Mouse (Mus musculus): ENCODE measurements at regions not wholly inside any gene's neighbourhood (a gene's known extent, or its start where the extent isn't known, plus 50 kb on each side); places are given as distances from the start of the nearest gene placed in this dataset.

GRCm38 (mm10) chr11:114257061-114257460 lies 190.2 kb upstream of the Sdk2 start:
- TF ChIP-seq MXI1 (IDR thresholded peaks at IDR 0.05; ENCODE audit: low read depth, low read length) (no peak), HCFC1 (IDR thresholded peaks at IDR 0.05; ENCODE audit: low read depth, low read length) (no peak), NRF1 (IDR thresholded peaks at IDR 0.05; ENCODE audit: low read depth, low read length) (no peak)

Measured in CH12.LX (cell line).